Mouse (Mus musculus): ENCODE measurements around the gene Stn1. TPM values are rescaled to one million over a fixed set of nuclear protein-coding genes. Genes with fewer than 3 reads are reported as not detected.

Stn1 gene
- total RNA-seq, 2 experiments from 2014 or later = 23.9 to 30.8 TPM

GRCm38 (mm10) chr19:47491853-47492252, 45.5 kb downstream of the Stn1 start:
- intact Hi-C loops (cut with DNase I) = no loop called here

GRCm38 (mm10) chr19:47489233-47489632, 48.1 kb downstream of the Stn1 start:
- intact Hi-C loops (cut with DNase I) = no loop called here
- DNase-seq (ENCODE audit: low spot score in 2 of 2) = no peak

More at GRCm38 (mm10) chr19:47491853-47492252, 45.5 kb downstream of the Stn1 start:
- DNase-seq (ENCODE audit: low spot score in 2 of 2) = no peak

GRCm38 (mm10) chr19:47488250-47488649, 49.1 kb downstream of the Stn1 start:
- intact Hi-C loops (cut with DNase I) = no loop called here

GRCm38 (mm10) chr19:47487572-47487971, 49.7 kb downstream of the Stn1 start:
- no peak for DNase-seq (ENCODE audit: low spot score in 2 of 2)
- intact Hi-C loops (cut with DNase I) = no loop called here

More at GRCm38 (mm10) chr19:47488250-47488649, 49.1 kb downstream of the Stn1 start:
- DNase-seq (ENCODE audit: low spot score in 2 of 2) = no peak

- DNase-seq (ENCODE audit: low spot score in 2 of 2) = no peak
- intact Hi-C loops (cut with DNase I) = no loop called here
These were observed 51.2 kb downstream of the Stn1 start for GRCm38 (mm10) chr19:47485997-47486566.

- intact Hi-C loops (cut with DNase I) = no loop called here
- DNase-seq (ENCODE audit: low spot score in 2 of 2) = no peak
These were observed 53.2 kb downstream of the Stn1 start for GRCm38 (mm10) chr19:47484110-47484509.

- intact Hi-C loops (cut with DNase I) = no loop called here
- no peak for DNase-seq (ENCODE audit: low spot score in 2 of 2)
These were observed 54.0 kb downstream of the Stn1 start for GRCm38 (mm10) chr19:47483346-47483745.

GRCm38 (mm10) chr19:47473453-47473852, 63.9 kb downstream of the Stn1 start:
- no peak for DNase-seq (ENCODE audit: low spot score in 2 of 2)
- intact Hi-C loops (cut with DNase I) = no loop called here

GRCm38 (mm10) chr19:47472881-47473400, 64.4 kb downstream of the Stn1 start:
- intact Hi-C loops (cut with DNase I) = no loop called here
- no peak for DNase-seq (ENCODE audit: low spot score in 2 of 2)

- intact Hi-C loops (cut with DNase I) = no loop called here
- no peak for DNase-seq (ENCODE audit: low spot score in 2 of 2)
These were observed 65.5 kb downstream of the Stn1 start for GRCm38 (mm10) chr19:47471808-47472207.

GRCm38 (mm10) chr19:47468750-47469149, 68.6 kb downstream of the Stn1 start:
- no peak for DNase-seq (ENCODE audit: low spot score in 2 of 2)
- intact Hi-C loops (cut with DNase I) = no loop called here

GRCm38 (mm10) chr19:47466775-47467174, 70.5 kb downstream of the Stn1 start:
- intact Hi-C loops (cut with DNase I) = no loop called here
- DNase-seq (ENCODE audit: low spot score in 2 of 2) = no peak

GRCm38 (mm10) chr19:47465467-47465866, 71.8 kb downstream of the Stn1 start:
- no peak for DNase-seq (ENCODE audit: low spot score in 2 of 2)
- intact Hi-C loops (cut with DNase I) = loop anchor here (2.0 kb wide), 1 partner anchor 109 kb away; no protein-coding TSS in a partner anchor

GRCm38 (mm10) chr19:47464304-47465241, 72.7 kb downstream of the Stn1 start, which contains the start of gene Sh3pxd2a:
Gene Sh3pxd2a (minus strand): TSS chr19:47464401.
- DNase-seq (ENCODE audit: low spot score in 2 of 2) = no peak
- intact Hi-C loops (cut with DNase I) = loop anchor here (2.0 kb wide), 1 partner anchor 108 kb away; no protein-coding TSS in a partner anchor

GRCm38 (mm10) chr19:47463636-47464303, 73.5 kb downstream of the Stn1 start:
- intact Hi-C loops (cut with DNase I) = loop anchor here (2.0 kb wide), 1 partner anchor 107 kb away; no protein-coding TSS in a partner anchor
- DNase-seq (ENCODE audit: low spot score in 2 of 2) = peak; percentile 65 to 67

GRCm38 (mm10) chr19:47463206-47463605, 74.1 kb downstream of the Stn1 start:
- intact Hi-C loops (cut with DNase I) = no loop called here
- no peak for DNase-seq (ENCODE audit: low spot score in 2 of 2)

GRCm38 (mm10) chr19:47462725-47463124, 74.6 kb downstream of the Stn1 start:
- intact Hi-C loops (cut with DNase I) = no loop called here
- DNase-seq (ENCODE audit: low spot score in 2 of 2) = no peak

GRCm38 (mm10) chr19:47461838-47462237, 75.5 kb downstream of the Stn1 start:
- DNase-seq (ENCODE audit: low spot score in 2 of 2) = no peak
- intact Hi-C loops (cut with DNase I) = no loop called here

- intact Hi-C loops (cut with DNase I) = no loop called here
- no peak for DNase-seq (ENCODE audit: low spot score in 2 of 2)
These were observed 75.9 kb downstream of the Stn1 start for GRCm38 (mm10) chr19:47461386-47461785.

Data from left cerebral cortex, postnatal 36 days (tissue).